Mouse (Mus musculus): ENCODE data around the gene Ajap1. TPM values are rescaled to one million over a fixed set of nuclear protein-coding genes. Genes with fewer than 3 reads are reported as not detected.

Ajap1 gene
- polyA plus RNA-seq, 1 experiment, result not detected

DNA sequence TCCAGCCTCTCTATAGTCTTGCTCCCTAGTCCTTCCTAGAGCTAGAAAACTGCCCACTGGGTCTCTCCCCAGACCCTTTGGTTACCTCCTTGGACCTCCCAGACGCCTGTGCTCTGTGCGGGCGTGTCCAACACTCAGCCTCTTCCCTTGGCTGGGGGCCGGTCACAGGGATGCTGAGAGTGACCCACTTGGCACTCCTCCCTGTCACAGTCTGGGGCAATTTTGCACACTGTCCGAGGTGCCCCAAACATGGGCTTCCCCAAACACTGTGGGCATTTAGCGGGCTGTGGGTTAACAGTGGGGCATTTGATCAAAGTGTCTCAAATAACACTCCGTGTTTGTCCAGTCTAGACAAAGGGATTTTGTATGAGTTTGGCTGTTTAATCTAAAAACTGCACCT lies 29.1 kb downstream of the Ajap1 start:
- H3K27ac ChIP-seq (ENCODE audit: control insufficient read depth, insufficient read depth, low read depth, low read length), result no peak overlapping the region
- TF ChIP-seq POLR2A (IDR thresholded peaks at IDR 0.05; ENCODE audit: control insufficient read depth, low read depth, low read length) (no peak), CTCF (IDR thresholded peaks at IDR 0.05; ENCODE audit: control insufficient read depth, insufficient read depth, insufficient replicate concordance, low read depth, low read length) (no peak)
- no peaks in the 10 kb centered on the region for H3K36me3 ChIP-seq (ENCODE audit: control insufficient read depth, insufficient read depth, low read length)
- no peak overlapping the region for H3K4me3 ChIP-seq (ENCODE audit: control insufficient read depth, low read depth, low read length)
- H3K27me3 ChIP-seq (ENCODE audit: control insufficient read depth, insufficient read depth, low read length), result no peaks in the 10 kb centered on the region
- H3K4me1 ChIP-seq (ENCODE audit: control insufficient read depth, insufficient read depth, low read length), result no peaks in the 10 kb centered on the region

DNA sequence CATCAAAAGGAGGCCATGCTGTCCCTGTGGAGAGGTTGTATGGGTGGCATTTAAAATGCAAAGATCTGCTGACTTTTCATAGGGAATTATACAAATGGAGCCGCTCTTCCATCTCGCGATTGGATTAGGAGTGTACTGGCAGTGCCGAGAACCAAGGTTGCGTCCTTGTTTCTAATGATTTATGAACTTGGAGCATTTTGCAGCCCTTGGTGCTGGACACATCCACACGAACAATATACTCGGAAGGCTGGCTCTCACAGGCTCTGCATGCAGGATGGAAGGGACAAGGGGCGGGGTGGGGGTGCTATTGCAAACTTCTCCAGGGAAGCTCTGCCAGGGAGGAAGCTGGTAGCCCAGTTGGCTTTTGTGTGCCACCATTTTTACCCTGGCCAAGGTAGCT lies 31.1 kb downstream of the Ajap1 start:
- TF ChIP-seq CTCF (IDR thresholded peaks at IDR 0.05; ENCODE audit: control insufficient read depth, insufficient read depth, insufficient replicate concordance, low read depth, low read length) (no peak), POLR2A (IDR thresholded peaks at IDR 0.05; ENCODE audit: control insufficient read depth, low read depth, low read length) (no peak)

DNA sequence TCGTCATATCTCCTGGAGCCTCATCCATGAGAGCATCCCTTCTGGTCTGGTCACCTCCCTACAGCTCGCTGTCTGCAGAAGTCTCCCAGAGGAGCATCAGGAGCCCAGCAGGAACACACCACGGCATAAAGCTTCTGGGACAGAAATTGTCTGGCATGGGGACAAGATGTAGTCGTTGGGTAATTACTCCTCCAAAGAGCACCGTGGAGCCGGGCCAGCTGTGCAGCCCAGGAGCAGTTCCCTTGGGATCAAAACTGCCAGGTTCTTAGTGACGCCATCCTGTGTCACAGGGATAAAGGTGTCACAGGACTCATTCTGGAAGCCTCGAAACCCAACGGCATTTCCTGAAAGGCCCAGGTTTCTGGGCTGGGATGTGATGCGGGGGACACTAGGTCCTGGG lies 40.1 kb downstream of the Ajap1 start:
- H3K36me3 ChIP-seq (ENCODE audit: control insufficient read depth, insufficient read depth, low read length), result no peaks in the 10 kb centered on the region
- no peaks in the 10 kb centered on the region for H3K27me3 ChIP-seq (ENCODE audit: control insufficient read depth, insufficient read depth, low read length)
- TF ChIP-seq POLR2A (IDR thresholded peaks at IDR 0.05; ENCODE audit: control insufficient read depth, low read depth, low read length) (no peak), CTCF (IDR thresholded peaks at IDR 0.05; ENCODE audit: control insufficient read depth, insufficient read depth, insufficient replicate concordance, low read depth, low read length) (no peak)
- no peak overlapping the region for H3K4me3 ChIP-seq (ENCODE audit: control insufficient read depth, low read depth, low read length)
- no peaks in the 10 kb centered on the region for H3K4me1 ChIP-seq (ENCODE audit: control insufficient read depth, insufficient read depth, low read length)
- H3K27ac ChIP-seq (ENCODE audit: control insufficient read depth, insufficient read depth, low read depth, low read length), result no peak overlapping the region

More for the DNA sequence above, 31.1 kb downstream of the Ajap1 start:
- H3K4me3 ChIP-seq (ENCODE audit: control insufficient read depth, low read depth, low read length), result no peak overlapping the region
- no peaks in the 10 kb centered on the region for H3K36me3 ChIP-seq (ENCODE audit: control insufficient read depth, insufficient read depth, low read length)
- H3K27ac ChIP-seq (ENCODE audit: control insufficient read depth, insufficient read depth, low read depth, low read length), result no peak overlapping the region
- no peaks in the 10 kb centered on the region for H3K4me1 ChIP-seq (ENCODE audit: control insufficient read depth, insufficient read depth, low read length)
- H3K27me3 ChIP-seq (ENCODE audit: control insufficient read depth, insufficient read depth, low read length), result no peaks in the 10 kb centered on the region

DNA sequence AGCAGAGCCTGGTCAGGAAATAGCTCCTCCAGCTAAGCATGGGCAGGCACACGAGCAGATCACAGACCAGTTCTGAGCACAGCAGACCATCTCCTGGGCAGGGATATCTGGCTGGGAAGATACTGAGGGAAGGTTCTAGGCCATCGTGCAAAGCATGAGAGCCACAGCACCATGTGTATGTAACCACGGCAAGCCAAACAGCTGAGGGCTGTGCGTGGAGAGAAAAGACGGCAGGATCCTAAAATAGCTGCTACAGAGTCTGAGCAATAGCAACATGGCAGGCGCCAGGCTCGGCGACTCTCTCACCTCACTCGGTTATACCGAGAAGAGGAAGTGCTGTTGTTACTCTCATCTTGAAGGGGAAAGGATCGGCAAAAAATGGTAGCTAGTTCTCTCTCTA lies 42.7 kb downstream of the Ajap1 start:
- H3K36me3 ChIP-seq (ENCODE audit: control insufficient read depth, insufficient read depth, low read length), result no peaks in the 10 kb centered on the region

DNA sequence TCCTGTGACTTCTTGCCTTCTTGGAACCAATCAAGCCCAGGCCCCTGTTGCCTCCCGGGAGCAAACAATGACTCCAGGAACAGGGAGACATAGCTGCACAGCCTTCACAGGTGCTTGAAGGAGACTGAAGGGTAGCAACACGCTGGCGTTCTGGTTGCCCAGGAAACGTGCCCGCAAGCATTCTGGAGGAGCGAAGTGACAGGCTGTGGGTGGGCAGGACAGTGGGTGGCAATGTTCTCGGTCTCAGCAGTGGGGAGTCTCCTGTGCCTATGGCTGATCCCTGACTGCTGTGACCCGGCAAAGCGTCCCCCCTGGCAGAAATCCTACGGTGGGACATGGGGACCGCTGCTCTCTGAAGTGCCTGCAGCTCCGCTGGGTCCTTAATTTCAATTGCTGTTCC lies 43.6 kb downstream of the Ajap1 start:
- Histone ChIP-seq H3K27ac (ENCODE audit: control insufficient read depth, insufficient read depth, low read depth, low read length) (no peak overlapping the region), H3K4me3 (ENCODE audit: control insufficient read depth, low read depth, low read length) (no peak overlapping the region)
- TF ChIP-seq CTCF (IDR thresholded peaks at IDR 0.05; ENCODE audit: control insufficient read depth, insufficient read depth, insufficient replicate concordance, low read depth, low read length), result no peak
- TF ChIP-seq POLR2A (IDR thresholded peaks at IDR 0.05; ENCODE audit: control insufficient read depth, low read depth, low read length), result no peak

More for the DNA sequence above, 42.7 kb downstream of the Ajap1 start:
- Histone ChIP-seq H3K4me3 (ENCODE audit: control insufficient read depth, low read depth, low read length) (no peak overlapping the region), H3K27ac (ENCODE audit: control insufficient read depth, insufficient read depth, low read depth, low read length) (no peak overlapping the region), H3K27me3 (ENCODE audit: control insufficient read depth, insufficient read depth, low read length) (no peaks in the 10 kb centered on the region), H3K4me1 (ENCODE audit: control insufficient read depth, insufficient read depth, low read length) (no peaks in the 10 kb centered on the region)
- TF ChIP-seq CTCF (IDR thresholded peaks at IDR 0.05; ENCODE audit: control insufficient read depth, insufficient read depth, insufficient replicate concordance, low read depth, low read length) (no peak), POLR2A (IDR thresholded peaks at IDR 0.05; ENCODE audit: control insufficient read depth, low read depth, low read length) (no peak)

DNA sequence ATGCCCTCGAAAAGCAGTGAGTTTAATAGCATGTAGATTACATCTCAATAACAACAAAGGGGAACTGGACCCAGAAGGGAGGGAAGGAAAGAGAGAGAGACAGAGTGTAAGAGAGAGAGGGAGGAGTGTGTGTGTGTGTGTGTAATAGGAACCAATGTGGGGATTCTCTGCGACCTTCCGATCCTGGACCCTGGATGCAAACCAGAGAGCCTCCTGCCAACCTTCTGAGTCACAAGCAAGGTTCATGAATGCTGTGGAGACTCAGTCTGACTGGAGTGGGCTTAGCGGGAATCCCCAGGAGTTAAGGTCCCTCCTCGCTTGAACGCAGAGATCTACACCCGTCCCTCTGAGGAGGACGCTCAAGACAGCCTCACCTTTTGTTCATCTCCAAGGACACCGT lies 45.4 kb downstream of the Ajap1 start:
- no peak overlapping the region for H3K27ac ChIP-seq (ENCODE audit: control insufficient read depth, insufficient read depth, low read depth, low read length)
- H3K36me3 ChIP-seq (ENCODE audit: control insufficient read depth, insufficient read depth, low read length), result no peaks in the 10 kb centered on the region
- H3K4me3 ChIP-seq (ENCODE audit: control insufficient read depth, low read depth, low read length), result no peak overlapping the region
- H3K4me1 ChIP-seq (ENCODE audit: control insufficient read depth, insufficient read depth, low read length), result no peaks in the 10 kb centered on the region
- no peaks in the 10 kb centered on the region for H3K27me3 ChIP-seq (ENCODE audit: control insufficient read depth, insufficient read depth, low read length)
- no peak for TF ChIP-seq POLR2A (IDR thresholded peaks at IDR 0.05; ENCODE audit: control insufficient read depth, low read depth, low read length)
- TF ChIP-seq CTCF (IDR thresholded peaks at IDR 0.05; ENCODE audit: control insufficient read depth, insufficient read depth, insufficient replicate concordance, low read depth, low read length), result no peak

More for the DNA sequence above, 43.6 kb downstream of the Ajap1 start:
- no peaks in the 10 kb centered on the region for H3K27me3 ChIP-seq (ENCODE audit: control insufficient read depth, insufficient read depth, low read length)
- no peaks in the 10 kb centered on the region for H3K36me3 ChIP-seq (ENCODE audit: control insufficient read depth, insufficient read depth, low read length)
- H3K4me1 ChIP-seq (ENCODE audit: control insufficient read depth, insufficient read depth, low read length), result no peaks in the 10 kb centered on the region

DNA sequence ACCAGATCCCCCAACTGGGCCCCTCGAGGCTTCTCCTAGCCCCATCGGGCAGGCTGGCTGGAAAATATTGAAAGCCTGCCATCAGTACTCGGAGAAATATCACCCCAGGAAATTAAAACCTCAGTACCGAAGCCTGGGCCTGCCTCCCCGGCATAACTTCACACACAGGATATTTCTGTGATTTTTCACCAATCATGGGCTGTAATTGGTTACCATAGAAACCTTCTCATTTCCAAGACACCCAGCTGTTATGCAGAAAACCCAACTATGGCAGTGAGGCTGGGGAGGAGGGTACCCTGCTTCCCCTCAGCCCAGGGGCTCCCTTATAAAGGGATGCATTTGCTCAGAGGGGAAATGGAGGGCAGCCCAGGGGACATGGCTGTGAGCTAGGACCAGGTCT lies 46.7 kb downstream of the Ajap1 start:
- Histone ChIP-seq H3K4me1 (ENCODE audit: control insufficient read depth, insufficient read depth, low read length) (no peaks in the 10 kb centered on the region), H3K27ac (ENCODE audit: control insufficient read depth, insufficient read depth, low read depth, low read length) (no peak overlapping the region), H3K27me3 (ENCODE audit: control insufficient read depth, insufficient read depth, low read length) (no peaks in the 10 kb centered on the region), H3K4me3 (ENCODE audit: control insufficient read depth, low read depth, low read length) (no peak overlapping the region), H3K36me3 (ENCODE audit: control insufficient read depth, insufficient read depth, low read length) (no peaks in the 10 kb centered on the region)
- TF ChIP-seq POLR2A (IDR thresholded peaks at IDR 0.05; ENCODE audit: control insufficient read depth, low read depth, low read length) (no peak), CTCF (IDR thresholded peaks at IDR 0.05; ENCODE audit: control insufficient read depth, insufficient read depth, insufficient replicate concordance, low read depth, low read length) (no peak)

DNA sequence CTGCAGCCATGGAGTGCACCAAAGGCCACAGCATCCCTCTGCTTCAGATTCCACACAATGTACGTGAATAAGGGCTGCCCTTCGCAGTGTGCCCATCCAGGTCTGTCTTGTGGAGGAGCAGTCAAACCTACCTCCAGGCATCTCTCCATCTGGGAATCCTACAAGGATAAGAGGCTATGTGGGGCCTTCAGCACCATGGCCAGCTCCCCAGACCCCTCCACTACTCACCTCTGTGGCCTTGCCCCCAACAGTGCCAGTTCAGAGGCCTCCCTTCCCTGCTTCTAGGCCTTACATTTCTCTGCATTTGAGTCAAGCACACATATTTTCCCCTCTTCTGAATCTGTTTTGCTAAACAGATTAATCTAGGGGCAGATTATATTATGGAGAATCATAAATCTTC lies 52.6 kb downstream of the Ajap1 start:
- H3K4me1 ChIP-seq (ENCODE audit: control insufficient read depth, insufficient read depth, low read length), result no peaks in the 10 kb centered on the region
- no peaks in the 10 kb centered on the region for H3K27me3 ChIP-seq (ENCODE audit: control insufficient read depth, insufficient read depth, low read length)
- TF ChIP-seq CTCF (IDR thresholded peaks at IDR 0.05; ENCODE audit: control insufficient read depth, insufficient read depth, insufficient replicate concordance, low read depth, low read length) (no peak), POLR2A (IDR thresholded peaks at IDR 0.05; ENCODE audit: control insufficient read depth, low read depth, low read length) (no peak)
- no peaks in the 10 kb centered on the region for H3K36me3 ChIP-seq (ENCODE audit: control insufficient read depth, insufficient read depth, low read length)
- H3K4me3 ChIP-seq (ENCODE audit: control insufficient read depth, low read depth, low read length), result no peak overlapping the region
- no peak overlapping the region for H3K27ac ChIP-seq (ENCODE audit: control insufficient read depth, insufficient read depth, low read depth, low read length)

Data from testis, adult 2 months (tissue).